Mouse (Mus musculus): ENCODE measurements around the gene Shcbp1l.

DNA sequence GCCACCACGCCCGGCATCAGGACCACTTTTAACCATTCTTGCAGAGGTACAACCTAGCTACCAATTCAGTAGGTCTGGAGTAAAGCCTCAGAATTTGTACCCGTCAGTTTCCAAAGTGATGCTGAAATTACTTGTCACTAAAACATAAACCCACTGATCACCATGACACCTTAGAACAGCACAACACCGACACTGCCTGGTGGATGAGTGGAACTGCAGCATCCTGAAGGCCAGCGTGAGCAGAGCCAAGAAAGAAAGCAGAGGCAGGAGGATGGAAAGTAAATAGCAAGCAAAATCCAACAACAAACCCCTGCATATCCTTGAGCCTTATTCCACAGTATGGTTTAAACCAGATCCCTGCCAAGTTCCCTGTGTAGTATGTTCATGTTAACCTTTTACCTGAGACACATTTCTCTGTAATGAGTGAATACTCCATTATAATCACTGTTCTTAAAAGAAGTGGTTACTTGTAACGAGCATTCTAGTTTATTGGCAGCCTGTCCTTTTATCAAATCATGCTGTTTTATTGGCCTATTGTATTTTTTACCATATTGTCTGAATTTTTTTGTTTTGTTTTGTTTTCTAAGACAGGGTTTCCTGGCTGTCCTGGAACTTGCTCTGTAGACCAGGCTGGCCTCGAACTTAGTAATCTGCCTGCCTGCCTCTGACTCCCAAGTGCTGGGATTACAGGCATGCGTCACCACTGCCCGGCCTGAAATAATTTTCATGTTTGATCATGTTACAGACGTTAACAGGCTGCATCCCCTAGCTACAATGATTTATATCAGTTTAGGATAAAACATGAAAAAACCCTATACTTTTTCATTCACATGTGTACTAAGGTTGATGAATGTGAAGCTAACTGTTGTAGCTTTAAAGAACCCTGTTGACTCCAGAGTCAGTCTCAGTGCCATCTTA lies 26.5 kb downstream of the Shcbp1l start:
- TF ChIP-seq CTCF (IDR thresholded peaks at IDR 0.05) (peak; percentile 83), POLR2A (IDR thresholded peaks at IDR 0.05; ENCODE audit: insufficient read depth, low read depth, low read length) (no peak)

Measured in heart, adult 2 months (tissue).